Mouse (Mus musculus) neural tube, embryonic 10.5 days (tissue): ENCODE measurements at regions not wholly inside any gene's neighbourhood (a gene's known extent, or its start where the extent isn't known, plus 50 kb on each side); places are given as distances from the start of the nearest gene placed in this dataset.

Source experiments
- DNase-seq: peaks from one replicate; pipeline ENCODE4 v3.0.0-alpha.2; 2017; ENCODE audit warnings: low spot score; ENCODE audit errors: extremely low spot score

DNA sequence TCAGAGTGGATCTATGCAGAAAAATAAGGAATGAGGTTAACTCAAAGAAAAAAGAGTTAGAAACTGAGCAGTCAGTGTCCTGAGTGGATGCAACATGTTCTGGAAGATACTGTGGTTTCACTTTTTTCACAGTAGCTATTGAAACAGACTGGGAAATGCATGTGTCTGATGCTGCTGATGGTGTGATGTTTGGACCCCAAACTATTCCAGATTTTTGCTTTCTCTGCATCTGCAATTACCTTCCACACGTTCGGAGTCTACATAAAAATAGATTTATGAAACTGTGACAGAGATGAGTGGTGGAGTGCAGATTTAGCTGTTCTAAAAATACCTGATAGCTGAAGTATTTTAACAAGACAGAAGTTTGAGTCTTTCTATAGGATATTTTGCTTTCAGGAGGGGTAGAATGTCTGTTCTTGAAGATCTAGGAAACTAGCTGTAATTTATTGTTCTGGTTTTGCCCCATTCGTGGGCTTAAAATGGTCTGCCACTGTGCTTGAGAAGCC is 545.3 kb downstream of the Stim2 start:
- no peak for DNase-seq

GRCm38 (mm10) chr5:54578519-54578918 is 580.2 kb downstream of the Stim2 start:
- no peak for DNase-seq

- no peak for DNase-seq
Measured at GRCm38 (mm10) chr5:54579458-54579857, 581.2 kb downstream of the Stim2 start.

DNA sequence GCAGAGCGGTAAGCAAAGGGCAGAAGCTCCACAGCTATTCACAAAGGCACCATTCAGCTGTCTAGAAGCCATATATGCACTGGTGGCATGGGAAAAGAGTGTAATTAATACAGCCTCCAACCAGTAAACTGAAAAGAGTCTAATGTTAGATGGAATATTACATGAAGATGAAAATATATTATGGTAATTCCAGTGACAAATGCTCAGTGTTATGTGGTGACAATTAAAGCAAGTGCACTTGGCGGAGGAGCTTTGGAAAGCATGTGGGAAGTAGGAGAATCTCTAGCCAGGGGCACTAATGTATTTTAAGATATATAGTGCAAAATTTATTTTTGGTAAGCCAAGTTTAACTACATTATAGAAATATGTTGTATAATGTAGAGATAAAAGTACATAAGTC is 583.9 kb downstream of the Stim2 start:
- DNase-seq: no peak

GRCm38 (mm10) chr5:54588332-54589020 is 590.2 kb downstream of the Stim2 start:
- DNase-seq: no peak

DNA sequence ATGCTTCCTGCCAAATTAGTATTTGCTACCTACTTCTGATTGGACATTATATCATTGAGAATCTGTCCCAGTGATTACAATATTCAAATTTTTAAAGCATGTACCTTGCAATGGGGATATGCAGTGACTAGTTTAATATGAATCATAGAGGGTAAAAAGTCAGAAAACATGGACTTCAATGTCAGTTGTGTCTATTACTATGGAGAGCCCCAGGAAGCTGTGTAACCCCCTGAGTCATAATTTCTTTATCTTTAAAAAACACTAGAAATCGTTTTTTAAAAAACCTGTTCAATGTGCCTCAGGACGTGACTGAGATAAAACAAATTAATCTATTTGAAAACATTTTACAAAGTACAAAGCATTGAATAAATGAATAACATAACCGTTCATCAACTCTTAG is 612.7 kb downstream of the Stim2 start:
- DNase-seq: no peak

GRCm38 (mm10) chr5:54622733-54623132 is 624.4 kb downstream of the Stim2 start:
- DNase-seq: no peak

DNA sequence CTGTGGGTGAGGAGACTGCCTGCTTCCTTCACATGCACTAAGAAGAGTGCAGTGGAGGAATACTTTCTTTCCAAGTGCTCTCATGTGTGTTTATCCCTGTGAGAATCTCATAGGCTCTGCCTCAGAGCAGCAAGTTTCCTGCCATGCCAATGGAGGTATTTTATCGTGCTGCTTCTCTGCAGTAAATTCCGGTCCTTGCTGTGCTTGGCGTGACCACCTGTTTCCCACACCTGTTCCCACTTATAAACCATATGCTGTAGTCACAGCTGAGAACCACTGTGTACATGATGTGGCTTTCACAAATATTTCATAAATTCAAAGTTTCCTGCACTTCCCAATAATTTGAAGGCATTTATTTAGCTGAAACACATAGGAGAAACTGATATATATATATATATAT is 634.0 kb downstream of the Stim2 start:
- peak; percentile 19 for DNase-seq
